Mouse (Mus musculus): ENCODE measurements around the gene Clcnkb.

The Clcnkb gene

DNA sequence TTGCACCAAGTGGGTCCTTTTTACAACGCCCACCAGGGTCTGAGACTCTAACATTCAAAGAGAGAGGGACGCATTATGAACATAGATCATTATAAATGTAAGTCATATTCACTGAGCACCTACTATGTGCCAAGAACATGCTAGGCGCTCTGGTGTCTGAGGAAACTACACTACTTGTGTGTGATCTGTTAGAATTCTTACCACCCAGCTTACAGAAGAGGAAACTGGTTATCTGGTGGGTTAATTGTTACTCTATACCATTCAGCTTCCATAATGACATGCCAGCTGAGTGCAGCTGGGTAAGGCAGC is 10.5 kb downstream of the Clcnkb start:
- DNase-seq (ENCODE audit: low read depth, low spot score), result no peak

DNA sequence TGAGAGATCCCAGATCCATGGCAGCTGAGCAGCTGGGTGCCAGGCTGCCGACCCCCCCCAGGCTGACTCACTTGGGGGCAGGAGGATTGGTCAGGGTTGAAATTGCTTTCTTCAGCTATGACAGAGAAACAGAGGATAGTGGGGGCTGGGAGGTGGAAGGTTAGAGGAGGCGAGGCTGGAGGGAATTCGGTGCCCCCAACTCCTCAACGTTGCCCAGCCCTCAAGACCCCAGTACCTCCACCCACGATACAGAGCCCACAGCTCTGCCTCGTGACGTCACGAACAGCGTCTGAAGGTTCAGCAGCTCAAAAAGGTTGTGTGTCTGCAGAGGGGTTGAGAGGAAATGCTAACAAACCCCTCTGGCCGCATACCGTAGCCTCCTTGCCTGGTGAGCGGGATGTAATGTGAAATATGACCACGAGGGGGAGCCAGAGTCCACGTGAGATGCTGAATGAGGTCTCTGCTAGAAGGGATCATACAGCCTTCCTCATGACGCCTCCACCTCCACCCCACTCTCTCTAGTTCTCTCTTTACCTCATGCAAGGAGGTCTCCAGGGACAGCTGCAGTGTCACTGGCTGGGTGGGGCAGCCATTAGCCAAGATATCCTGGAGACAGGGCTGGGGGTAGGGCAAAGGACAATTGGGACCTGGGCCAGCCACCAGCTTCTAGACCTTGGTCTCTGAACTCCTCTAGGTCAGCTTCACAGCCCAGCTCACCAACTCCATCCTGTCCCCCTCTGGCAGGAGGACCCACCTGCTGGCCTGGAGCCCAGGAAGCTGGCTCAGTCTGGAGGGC is 11.1 kb downstream of the Clcnkb start:
- peak; percentile 80 for DNase-seq (ENCODE audit: low read depth, low spot score)

DNA sequence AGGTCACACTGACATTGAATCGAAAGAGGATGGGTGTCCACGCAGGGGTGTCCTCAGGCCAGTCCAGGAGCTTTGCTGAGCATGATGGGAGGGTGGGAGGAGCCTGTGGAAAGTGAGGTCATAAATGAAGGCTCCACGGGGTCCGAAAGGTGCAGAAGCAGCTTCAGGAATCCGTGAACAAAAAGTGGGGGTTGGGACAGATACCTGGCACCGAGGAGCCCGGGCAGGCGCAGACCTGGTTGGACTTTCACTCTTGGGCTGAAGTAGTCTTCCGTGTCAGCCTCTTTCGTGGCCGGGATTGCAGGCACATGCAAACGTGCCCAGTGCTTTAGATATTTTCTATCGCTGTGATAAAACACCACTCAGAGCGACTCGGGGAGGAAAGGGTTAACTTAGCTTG is 15.6 kb downstream of the Clcnkb start:
- no peak for DNase-seq (ENCODE audit: low read depth, low spot score)

DNA sequence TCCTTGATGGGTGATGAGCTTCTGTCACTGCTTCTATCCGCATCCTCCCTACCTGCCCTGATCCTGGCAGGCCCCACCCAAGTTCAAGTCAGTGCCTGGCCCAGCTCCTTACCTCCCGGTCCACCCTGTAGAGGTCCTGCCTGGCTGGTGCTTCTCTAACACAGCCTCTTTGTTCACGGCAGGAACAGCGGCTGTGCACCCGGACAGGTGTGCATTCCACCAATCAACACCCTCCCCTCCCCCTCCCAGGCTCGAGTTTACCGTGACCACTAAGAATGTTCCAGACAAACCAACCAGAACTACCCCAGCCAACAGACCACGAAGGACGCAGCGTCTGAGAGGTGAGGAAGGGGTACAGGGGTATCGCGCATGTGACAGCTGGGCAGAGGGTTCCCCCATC is 17.3 kb downstream of the Clcnkb start, which contains the start of gene Clcnka:
TSS of gene Clcnka (minus strand) at position 180 of the 400 bp plus-strand sequence.
- DNase-seq (ENCODE audit: low read depth, low spot score), result no peak

DNA sequence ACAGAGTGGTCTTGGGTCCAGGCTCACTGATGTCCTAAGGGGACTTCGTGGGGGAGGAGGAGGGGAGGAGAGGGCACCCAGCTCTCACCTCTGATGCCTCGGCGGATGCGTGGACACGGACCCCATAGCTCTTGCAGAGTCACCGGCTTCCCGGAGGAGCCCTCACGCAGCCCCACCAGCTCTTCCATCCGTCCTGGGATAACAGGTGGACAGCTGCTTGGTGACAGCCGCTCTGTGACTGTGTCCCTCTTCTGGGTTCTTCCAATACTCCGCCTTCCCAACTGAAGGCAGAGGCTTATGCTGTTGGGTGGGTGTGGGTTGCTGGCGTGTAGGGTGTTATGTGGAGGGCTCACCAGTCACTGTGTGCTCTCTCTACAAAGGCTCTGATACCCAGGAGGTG is 18.0 kb downstream of the Clcnkb start:
- no peak for DNase-seq (ENCODE audit: low read depth, low spot score)

DNA sequence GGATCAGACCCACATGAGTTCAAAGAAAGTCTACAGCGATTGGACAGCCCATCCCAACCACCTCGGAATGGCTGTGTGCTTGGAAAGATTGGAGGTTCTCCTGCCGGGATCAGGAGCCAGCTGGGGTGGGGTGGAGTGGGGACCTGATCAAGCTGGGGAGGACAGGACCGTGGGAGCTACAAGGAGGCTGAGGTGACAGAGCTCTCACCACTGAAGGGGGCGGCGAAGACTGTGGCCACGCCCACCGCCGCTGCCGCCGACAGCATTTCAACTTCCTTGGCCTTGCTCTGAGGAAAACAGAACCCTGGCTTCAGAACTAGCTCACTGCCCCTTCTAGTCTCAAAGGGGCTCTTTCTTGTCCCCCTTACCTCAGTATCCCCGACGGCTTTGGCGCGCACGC is 21.1 kb downstream of the Clcnkb start:
- no peak for DNase-seq (ENCODE audit: low read depth, low spot score)

DNA sequence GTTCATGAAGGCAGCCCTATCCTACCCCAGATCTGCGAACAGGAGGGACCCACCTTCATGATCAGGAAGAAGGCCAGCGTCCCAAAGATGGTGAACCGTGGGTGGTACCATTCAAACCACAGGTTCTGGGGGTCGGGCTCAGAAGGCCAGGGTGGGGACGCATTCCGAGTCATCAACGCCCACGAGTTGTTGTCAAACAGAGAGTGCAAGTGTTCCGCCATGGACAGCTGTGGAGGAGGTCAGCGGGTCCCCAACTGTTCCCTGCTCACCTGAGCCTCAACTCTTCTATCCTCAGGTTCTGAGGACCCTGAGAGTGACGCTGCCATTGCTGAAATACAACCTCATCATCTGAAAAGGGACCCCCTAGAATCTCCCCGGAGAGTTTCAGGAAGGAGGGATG is 24.5 kb downstream of the Clcnkb start:
- DNase-seq (ENCODE audit: low read depth, low spot score), result no peak

DNA sequence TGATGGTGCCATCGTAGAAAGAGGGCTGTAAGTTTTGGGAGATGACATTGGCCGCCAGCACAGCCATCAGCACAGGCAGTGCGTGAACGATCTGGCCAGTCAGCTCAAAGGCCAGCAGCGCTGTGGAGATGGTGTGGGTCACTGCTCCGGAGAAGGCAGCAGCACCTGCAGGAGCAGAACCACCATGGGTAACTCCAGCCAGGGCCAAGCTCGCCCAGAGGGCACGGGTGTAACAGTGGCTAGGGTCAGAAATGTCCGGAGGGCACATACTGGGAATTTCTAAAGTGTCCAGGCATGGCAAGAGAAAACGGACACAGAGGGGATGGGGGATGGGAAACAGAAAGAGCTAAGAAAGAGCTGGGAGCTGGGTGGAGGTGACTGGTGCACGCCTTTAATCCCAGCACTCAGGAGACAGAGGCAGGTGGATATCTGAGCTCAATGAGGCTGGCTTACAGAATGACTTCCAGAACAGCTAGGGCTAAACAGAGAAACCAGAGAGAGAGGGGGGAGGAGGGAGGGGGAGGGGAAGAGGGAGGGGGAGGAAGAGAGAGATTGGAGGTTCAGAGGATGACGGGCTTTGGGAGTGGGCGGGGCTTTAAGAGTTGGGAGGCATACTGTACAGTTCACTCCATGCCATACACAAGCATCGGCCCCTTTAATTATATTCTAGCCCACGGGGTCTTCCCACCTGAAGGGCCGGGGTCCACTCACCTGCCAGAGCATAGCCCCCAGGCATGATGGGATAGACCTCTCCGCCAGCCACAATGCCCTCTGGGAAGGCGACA is 26.3 kb downstream of the Clcnkb start:
- DNase-seq (ENCODE audit: low read depth, low spot score), result no peak

DNA sequence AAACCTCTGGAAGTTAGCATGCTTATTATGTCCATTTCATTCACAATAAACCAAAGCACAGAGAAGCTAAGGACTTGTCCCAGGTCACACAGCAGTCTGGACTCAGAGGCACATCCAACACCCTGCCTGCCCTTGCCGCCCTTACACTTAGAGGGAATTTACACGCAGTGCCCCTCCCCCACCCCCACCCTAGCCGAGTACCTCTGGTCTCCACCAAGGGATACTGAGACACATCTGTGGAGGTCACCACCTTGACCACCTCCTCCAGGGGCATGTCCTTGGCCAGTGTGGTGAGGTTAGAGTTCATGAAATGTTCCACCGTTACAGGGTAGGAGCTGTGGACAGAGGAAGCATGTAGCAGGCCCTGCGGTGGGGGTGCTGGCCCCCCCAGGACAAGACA is 27.9 kb downstream of the Clcnkb start:
- no peak for DNase-seq (ENCODE audit: low read depth, low spot score)

DNA sequence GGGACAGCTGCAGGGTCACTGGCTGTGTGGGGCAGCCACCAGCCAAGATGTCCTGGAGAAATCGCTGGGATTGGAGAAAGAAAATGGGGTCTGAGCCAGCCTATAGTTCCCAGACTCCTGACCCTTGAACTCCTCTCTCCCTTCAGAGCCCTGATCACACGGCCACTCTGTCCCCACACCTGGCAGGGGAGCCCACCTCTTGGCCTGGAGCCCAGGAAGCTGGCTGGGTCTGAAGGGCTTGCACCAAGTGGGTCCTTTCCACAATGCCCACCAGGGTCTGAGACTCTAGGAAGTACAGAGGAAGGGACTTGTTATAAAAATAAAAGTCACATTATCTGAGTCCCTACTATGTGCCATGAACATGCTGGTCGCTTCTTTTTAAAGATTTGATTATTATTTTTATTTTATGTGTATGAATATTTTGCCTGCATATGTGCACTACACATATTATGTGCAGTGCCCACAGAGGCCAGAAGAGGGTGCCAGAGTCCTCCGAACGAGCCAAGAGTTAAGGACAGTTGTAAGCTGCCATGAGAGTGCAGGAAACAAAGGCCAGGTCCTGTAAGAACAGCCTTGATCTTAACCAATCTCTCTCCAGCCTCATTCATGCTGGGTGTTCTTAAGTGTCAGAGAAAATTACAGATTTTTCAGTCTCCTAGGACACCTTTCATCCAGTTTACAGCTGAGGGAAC is 28.6 kb downstream of the Clcnkb start:
- peak; percentile 35 for DNase-seq (ENCODE audit: low read depth, low spot score)

DNA sequence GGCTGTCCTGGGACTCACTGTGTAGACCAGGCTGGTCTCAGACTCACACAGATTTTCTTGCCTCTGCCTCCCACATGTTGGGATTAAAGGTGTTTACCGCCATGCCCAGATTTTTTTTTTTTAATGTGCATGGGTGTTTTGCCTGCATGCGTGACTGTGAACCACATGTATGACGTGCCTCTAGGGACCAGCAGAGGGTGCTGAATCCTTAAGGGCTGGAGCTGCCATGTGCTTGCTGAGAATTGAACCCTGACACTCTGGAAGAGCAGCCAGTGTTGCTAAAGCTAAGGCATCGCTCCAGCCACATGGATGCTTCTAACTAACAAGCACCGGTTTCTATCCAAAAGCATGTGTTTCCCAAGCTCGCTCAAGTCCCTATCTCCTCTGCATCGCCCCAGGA is 29.7 kb downstream of the Clcnkb start:
- no peak for DNase-seq (ENCODE audit: low read depth, low spot score)

DNA sequence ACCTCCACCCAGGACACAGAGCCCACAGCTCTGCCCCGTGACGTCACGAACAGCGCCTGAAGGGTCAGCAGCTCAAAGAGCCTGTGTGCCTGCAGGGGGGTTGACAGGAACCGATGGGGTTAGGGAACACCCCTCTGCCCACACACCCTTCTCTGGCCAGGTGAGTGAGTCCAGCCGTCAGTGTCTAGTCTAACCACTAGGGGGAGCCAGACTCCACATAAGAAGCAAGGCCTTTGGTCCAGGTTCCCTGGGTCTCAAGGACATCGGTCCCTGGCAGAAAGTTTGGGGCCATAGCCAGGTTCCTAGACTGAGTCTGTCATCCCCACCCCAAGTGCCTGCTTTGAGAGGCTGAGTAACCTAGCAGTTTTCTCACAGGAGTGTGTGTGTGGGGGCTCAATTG is 30.5 kb downstream of the Clcnkb start:
- peak; percentile 62 for DNase-seq (ENCODE audit: low read depth, low spot score)

DNA sequence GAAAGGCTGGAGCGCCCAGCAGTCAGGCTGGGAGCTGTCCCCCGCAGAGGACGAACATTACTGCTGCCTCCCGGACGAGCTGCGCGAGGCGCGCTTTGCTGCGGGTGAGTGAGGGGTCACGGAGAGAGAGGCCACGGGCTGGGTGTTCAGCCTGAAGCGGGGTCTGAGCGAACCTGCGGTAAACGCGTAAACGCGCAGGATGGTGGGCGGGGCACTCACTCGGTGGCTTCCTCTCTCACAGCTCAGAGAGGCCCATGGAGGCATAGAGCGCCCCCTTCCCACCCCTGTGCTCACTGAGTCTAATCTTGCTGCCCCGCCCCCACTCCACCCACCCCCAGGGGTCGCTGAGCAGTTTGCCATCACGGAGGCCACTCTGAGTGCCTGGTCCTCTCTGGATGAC is 33.4 kb downstream of the Clcnkb start:
- DNase-seq (ENCODE audit: low read depth, low spot score), result no peak

DNA sequence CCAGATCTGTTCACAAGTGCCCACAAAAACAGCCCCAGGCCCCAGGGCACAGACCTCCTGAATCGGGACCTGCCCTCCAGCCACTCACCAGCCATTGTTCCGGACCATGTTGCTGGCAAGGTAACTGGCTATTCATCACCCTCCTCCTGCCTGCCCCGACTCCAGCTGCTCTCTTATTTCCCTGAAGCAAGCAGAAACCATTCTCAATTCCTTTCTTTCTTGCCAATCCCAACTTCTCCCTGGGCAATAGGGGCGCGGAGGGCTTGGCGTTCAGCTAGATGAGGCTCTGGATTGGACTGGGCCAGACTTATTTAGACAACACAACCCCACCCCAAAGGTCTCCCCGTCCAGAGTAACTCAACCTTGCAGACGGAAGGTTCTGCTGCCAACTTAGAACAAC is 36.1 kb downstream of the Clcnkb start:
- DNase-seq (ENCODE audit: low read depth, low spot score), result no peak

DNA sequence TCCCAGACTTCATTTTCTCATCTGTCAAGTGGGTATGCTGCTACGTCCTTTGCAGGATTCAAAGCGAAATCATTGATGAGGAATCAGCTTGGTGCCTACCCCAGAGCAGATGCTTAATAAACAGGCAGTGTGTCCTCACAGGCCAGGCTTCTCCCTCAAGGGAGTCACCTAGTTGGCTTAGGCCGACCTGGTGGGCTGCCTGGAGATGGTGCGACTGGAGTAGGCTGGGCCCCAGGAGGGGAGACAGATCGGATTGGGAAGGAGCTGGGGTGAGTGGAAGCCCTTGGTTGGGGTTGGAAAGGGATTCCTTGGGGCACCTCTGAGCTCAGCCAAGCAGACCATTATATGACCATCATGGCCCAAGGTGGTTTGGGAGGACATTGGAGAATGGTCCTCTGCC is 43.4 kb downstream of the Clcnkb start:
- no peak for DNase-seq (ENCODE audit: low read depth, low spot score)

DNA sequence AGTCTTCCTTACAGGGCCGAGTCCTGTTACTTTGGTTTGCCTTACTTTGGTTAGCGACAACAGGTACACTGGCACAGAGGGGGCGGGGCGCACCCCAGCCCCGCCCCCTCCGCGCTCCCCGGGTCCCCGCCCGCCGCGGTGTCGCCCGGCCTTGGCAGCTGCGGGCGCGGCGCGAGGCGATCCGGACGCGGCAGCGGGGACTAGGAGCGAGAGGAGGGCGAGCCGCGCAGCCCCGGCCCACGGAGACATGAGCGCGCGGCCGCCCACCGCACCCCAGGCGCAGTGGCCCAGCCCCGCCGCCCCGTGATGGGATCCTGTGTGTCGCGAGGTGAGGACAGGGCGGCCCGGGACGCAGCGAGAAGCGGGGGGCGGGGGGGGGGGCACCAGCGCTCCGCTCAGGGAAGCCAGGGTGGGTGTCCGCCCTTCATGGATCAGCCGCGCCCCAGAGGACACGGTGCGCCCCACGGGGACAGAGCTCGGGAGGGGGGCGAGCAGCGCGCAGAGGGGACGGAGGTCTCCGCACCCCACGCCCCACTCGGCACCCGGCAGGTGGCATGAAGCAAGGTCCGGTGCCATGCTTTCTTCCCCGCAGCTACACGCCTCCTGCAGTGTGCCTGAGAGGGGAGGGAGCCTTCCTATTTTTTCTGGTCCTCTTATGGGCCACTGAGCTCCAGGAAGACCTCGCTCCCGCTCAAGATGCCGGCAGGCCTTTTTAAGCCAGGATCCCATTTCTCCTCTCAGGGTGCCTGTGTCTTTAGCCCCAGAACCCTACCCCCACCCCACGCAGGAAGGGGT is 47.6 kb downstream of the Clcnkb start, which contains the start of gene Fam131c:
TSS of gene Fam131c (plus strand) at position 224 of the 795 bp plus-strand sequence.
- no peak for DNase-seq (ENCODE audit: low read depth, low spot score)

DNA sequence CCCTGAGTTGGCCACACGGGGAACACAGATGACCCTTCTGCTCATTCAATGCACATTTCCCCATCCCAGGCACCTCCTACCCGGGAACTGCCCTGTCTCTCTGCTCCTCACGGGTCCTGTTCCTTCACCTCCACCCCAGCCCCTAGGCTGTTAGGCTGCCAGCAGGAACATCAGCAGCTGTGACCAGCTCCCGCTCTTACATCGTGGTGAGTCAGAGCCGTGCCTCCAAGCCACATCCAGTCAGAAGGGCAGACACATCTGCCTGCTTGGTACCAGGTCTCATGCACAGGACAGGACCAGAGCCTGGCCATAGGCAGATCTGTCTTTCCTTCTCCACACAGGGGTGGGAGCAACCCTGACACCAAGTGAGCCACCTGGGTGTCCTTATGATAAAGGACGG is 49.9 kb downstream of the Clcnkb start:
- no peak for DNase-seq (ENCODE audit: low read depth, low spot score)

DNA sequence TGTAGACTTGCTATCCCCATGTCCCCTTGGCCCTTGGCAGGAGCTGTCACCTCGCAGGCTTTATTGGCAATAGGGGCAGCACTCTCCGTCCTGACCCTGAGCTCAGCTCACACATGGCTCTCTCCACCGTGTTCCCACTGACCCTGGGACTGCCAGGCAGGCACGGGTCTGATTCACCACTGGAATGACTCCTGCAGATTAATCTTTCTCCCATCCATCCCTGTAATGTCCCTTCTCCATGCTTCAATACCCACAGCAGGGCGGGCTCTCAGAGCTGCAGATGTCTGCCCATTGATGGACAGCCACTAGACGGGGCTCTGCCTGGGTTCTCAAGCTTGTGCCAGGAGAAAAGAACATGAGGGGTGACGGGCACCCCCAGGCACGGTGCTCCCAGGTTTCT is 50.7 kb downstream of the Clcnkb start:
- DNase-seq (ENCODE audit: low read depth, low spot score), result no peak

DNA sequence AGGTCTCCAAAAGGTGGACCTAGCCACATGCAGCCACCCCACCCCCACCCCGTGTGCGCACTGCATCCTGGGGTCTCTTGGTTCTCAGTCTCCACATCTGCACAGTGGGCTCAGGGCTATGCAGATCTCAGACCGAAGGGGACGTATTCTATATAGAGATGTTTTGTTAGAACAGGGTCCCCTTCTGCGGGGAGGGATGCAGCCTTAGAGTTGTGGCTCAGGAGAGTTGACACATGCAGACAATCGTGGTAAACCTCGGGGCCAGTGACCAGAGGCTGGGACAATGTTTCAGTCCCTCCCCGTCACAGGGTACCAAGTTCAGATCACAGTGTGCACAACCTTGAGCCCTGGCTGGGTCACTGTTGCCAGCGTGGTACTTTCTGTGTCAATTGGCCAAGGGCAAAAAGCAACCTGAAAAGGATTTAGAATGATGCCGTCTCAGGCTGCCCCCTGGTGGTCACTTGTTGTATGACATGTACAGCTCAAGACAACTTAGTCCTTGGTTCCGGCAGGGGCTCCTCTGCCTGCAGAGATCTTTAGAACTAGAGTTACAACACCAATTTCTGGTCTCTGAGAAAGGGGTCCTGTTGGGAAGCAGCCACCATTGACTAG is 52.8 kb downstream of the Clcnkb start:
- DNase-seq (ENCODE audit: low read depth, low spot score), result peak; percentile 70

DNA sequence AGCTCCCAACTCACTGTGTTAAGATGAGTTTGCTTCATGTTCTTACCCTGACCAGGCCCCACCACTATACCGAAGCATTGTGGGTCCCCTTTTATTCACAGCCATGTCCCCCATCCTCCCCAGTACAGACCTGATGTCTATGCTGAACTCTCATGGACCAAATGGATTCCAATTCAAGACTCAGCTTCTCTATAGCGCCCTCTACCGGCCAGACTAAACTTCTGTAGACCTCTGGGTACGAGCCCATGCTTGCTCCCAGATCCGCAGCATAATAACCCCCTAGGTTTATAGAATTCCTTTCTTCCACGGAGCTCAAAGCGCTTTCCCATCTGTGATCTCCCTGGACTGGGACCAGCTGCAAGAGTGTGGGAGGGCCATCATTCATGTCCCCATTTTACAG is 55.0 kb downstream of the Clcnkb start:
- no peak for DNase-seq (ENCODE audit: low read depth, low spot score)

DNA sequence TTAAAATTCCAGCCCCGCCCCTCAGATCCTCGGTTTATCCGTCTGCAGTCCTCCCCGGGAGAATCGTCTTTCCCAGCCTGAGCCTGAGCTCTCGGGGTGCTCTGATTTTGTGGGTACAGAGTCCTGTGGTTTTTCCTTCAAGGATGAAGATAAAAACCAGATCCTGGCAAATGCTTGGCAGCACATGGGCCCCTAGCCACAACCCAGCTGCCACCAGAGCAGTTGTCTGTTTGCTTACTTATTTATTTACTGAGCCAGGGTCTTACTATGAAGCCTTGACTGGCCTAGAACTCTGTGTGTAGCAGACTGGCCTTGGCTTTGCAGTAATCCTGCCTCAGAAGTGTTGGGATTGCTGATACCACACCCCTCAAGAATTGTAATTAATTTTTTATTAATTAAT is 56.6 kb downstream of the Clcnkb start:
- DNase-seq (ENCODE audit: low read depth, low spot score), result no peak

Data from skeletal muscle tissue, adult 2 months (tissue).